Mouse (Mus musculus) left cerebral cortex, postnatal 4 days (tissue): ENCODE measurements around the gene Trim62. TPM values are rescaled to one million over a fixed set of nuclear protein-coding genes. Genes with fewer than 3 reads are reported as not detected.
"Not testable (repeated sequence)": the region's sequence is repeated elsewhere in the genome, so short reads cannot be mapped to it uniquely, and the experiment has no call there.

Source experiments
- DNase-seq: peaks from one replicate; pipeline ENCODE4 v3.0.0-alpha.2; 2022
- intact Hi-C: fragments of 180-260 bp; cut with DNase I; formaldehyde crosslinking; loops from one replicate; pipeline ENCODE4 v1.15.1; 2025
- total RNA-seq, 2 experiments: library from RNA; stranded (reverse); gene quantifications; 2 replicates each; pipeline ENCODE4 v1.2.3; 2021

Gene Trim62
- 10 to 100 TPM; 37.5 to 38.4 TPM for total RNA-seq

GRCm38 (mm10) chr4:128883379-128883781, at the start of gene Trim62:
Trim62 (plus strand) TSS chr4:128883580.
- peak; percentile 85 for DNase-seq
- intact Hi-C loops: no loop called here

GRCm38 (mm10) chr4:128838202-128838601, 45.2 kb upstream of the Trim62 start:
- no peak for DNase-seq
- intact Hi-C loops: no loop called here

- intact Hi-C loops: no loop called here
Measured at GRCm38 (mm10) chr4:128839811-128840738, 43.3 kb upstream of the Trim62 start.

GRCm38 (mm10) chr4:128841259-128841658, 42.1 kb upstream of the Trim62 start:
- no peak for DNase-seq
- intact Hi-C loops: no loop called here

More at GRCm38 (mm10) chr4:128839811-128840738, 43.3 kb upstream of the Trim62 start:
- DNase-seq: peak; percentile 51

- intact Hi-C loops: no loop called here
- DNase-seq: no peak
Measured at GRCm38 (mm10) chr4:128844566-128844965, 38.8 kb upstream of the Trim62 start.

- intact Hi-C loops: no loop called here
- no peak for DNase-seq
Measured at GRCm38 (mm10) chr4:128845367-128845973, 37.9 kb upstream of the Trim62 start.

GRCm38 (mm10) chr4:128848961-128849360, 34.4 kb upstream of the Trim62 start:
- intact Hi-C loops: no loop called here
- DNase-seq: no peak

GRCm38 (mm10) chr4:128849686-128850085, 33.7 kb upstream of the Trim62 start:
- intact Hi-C loops: no loop called here
- no peak for DNase-seq

- intact Hi-C loops: no loop called here
- no peak for DNase-seq
Measured at GRCm38 (mm10) chr4:128852266-128852887, 31.0 kb upstream of the Trim62 start.

- intact Hi-C loops: no loop called here
Measured at GRCm38 (mm10) chr4:128853117-128853516, 30.3 kb upstream of the Trim62 start.

GRCm38 (mm10) chr4:128855613-128856040, 27.8 kb upstream of the Trim62 start:
- intact Hi-C loops: no loop called here
- DNase-seq: peak; percentile 44

More at GRCm38 (mm10) chr4:128853117-128853516, 30.3 kb upstream of the Trim62 start:
- DNase-seq: no peak

- intact Hi-C loops: no loop called here
- DNase-seq: no peak
Measured at GRCm38 (mm10) chr4:128857212-128857611, 26.2 kb upstream of the Trim62 start.

GRCm38 (mm10) chr4:128858226-128858625, 25.2 kb upstream of the Trim62 start:
- peak; percentile 76 for DNase-seq
- intact Hi-C loops: not testable (repeated sequence)

GRCm38 (mm10) chr4:128858878-128859277, 24.5 kb upstream of the Trim62 start:
- intact Hi-C loops: no loop called here

GRCm38 (mm10) chr4:128872992-128873391, 10.4 kb upstream of the Trim62 start:
- DNase-seq: peak; percentile 74
- intact Hi-C loops: no loop called here

More at GRCm38 (mm10) chr4:128858878-128859277, 24.5 kb upstream of the Trim62 start:
- no peak for DNase-seq

GRCm38 (mm10) chr4:128874062-128874461, 9.3 kb upstream of the Trim62 start:
- no peak for DNase-seq
- intact Hi-C loops: no loop called here

- DNase-seq: no peak
- intact Hi-C loops: no loop called here
Measured at GRCm38 (mm10) chr4:128875439-128875838, 7.9 kb upstream of the Trim62 start.

- DNase-seq: no peak
- intact Hi-C loops: no loop called here
Measured at GRCm38 (mm10) chr4:128877520-128877919, 5.9 kb upstream of the Trim62 start.

GRCm38 (mm10) chr4:128878901-128879491, 4.4 kb upstream of the Trim62 start:
- no peak for DNase-seq
- intact Hi-C loops: no loop called here

- intact Hi-C loops: no loop called here
- peak; percentile 82 for DNase-seq
Measured at GRCm38 (mm10) chr4:128883801-128884710, 676 bp downstream of the Trim62 start.
